Mouse (Mus musculus) hindbrain, embryonic 16.5 days (tissue): Measurements from ENCODE around the gene Tcf7l1. TPM values are rescaled to one million over a fixed set of nuclear protein-coding genes. Genes with fewer than 3 reads are reported as not detected.

Experiments used
- ATAC-seq: fragments of 200-750 bp; cut with Nextera tagmentation; 2 replicates; pipeline ENCODE4 v1.8.0; 2017; ENCODE audit warnings: moderate TSS enrichment, moderate library complexity
- H3K27ac ChIP-seq: fragments of 300-500 bp; sonication (generic); 2 replicates; pipeline ENCODE4 v1.5.1; 2014; ENCODE audit warnings: low read depth, mild to moderate bottlenecking, control low read depth, low read length, moderate library complexity
- H3K27me3 ChIP-seq: fragments of 300-500 bp; sonication (generic); replicated peaks from 2 replicates; pipeline ENCODE4 v1.6.1; 2014; ENCODE audit warnings: low read length; ENCODE audit not compliant: control insufficient read depth, insufficient read depth
- H3K36me3 ChIP-seq: fragments of 300-500 bp; sonication (generic); 2 replicates; pipeline ENCODE4 v1.6.1; 2014; ENCODE audit warnings: mild to moderate bottlenecking, low read length, moderate library complexity, mixed read lengths; ENCODE audit not compliant: control insufficient read depth, insufficient read depth
- H3K4me1 ChIP-seq: fragments of 300-500 bp; sonication (generic); 2 replicates; pipeline ENCODE4 v1.6.1; 2014; ENCODE audit warnings: low read depth, low read length; ENCODE audit not compliant: control insufficient read depth, insufficient read depth
- H3K4me2 ChIP-seq: fragments of 300-500 bp; sonication (generic); 2 replicates; pipeline ENCODE4 v1.6.1; 2014; ENCODE audit warnings: mild to moderate bottlenecking, low read length, control low read depth, moderate library complexity
- H3K4me3 ChIP-seq: fragments of 300-500 bp; sonication (generic); 2 replicates; pipeline ENCODE4 v1.5.1; 2014; ENCODE audit warnings: mild to moderate bottlenecking, low read length, control low read depth, moderate library complexity
- H3K9ac ChIP-seq: fragments of 300-500 bp; sonication (generic); 2 replicates; pipeline ENCODE4 v1.6.1; 2014; ENCODE audit warnings: low read depth, mild to moderate bottlenecking, control low read depth, low read length, moderate library complexity
- H3K9me3 ChIP-seq: fragments of 300-500 bp; sonication (generic); 2 replicates; pipeline ENCODE4 v1.6.1; 2014; ENCODE audit warnings: mild to moderate bottlenecking, low read length, moderate library complexity; ENCODE audit not compliant: control insufficient read depth
- WGBS: fragments of 180-500 bp; shearing (Covaris S2); extraction: QIAGEN DNeasy Blood & Tissue Kit; methylation state at CpG from one replicate; pipeline ENCODE4 v1.1.7; 2014; 5-methylcytosine and 5-hydroxymethylcytosine counted together
- polyA plus RNA-seq: library from polyadenylated mRNA; unstranded; fragments of >200 nt; fragmentation: Nextera tagmentation; extraction: Ambion mirVana; gene quantifications from 2 replicates; pipeline ENCODE4 v1.2.1, GENCODE M21; 2015

The Tcf7l1 gene
- polyA plus RNA-seq, 1 experiment from 2014 or later, result 6.3 TPM

DNA sequence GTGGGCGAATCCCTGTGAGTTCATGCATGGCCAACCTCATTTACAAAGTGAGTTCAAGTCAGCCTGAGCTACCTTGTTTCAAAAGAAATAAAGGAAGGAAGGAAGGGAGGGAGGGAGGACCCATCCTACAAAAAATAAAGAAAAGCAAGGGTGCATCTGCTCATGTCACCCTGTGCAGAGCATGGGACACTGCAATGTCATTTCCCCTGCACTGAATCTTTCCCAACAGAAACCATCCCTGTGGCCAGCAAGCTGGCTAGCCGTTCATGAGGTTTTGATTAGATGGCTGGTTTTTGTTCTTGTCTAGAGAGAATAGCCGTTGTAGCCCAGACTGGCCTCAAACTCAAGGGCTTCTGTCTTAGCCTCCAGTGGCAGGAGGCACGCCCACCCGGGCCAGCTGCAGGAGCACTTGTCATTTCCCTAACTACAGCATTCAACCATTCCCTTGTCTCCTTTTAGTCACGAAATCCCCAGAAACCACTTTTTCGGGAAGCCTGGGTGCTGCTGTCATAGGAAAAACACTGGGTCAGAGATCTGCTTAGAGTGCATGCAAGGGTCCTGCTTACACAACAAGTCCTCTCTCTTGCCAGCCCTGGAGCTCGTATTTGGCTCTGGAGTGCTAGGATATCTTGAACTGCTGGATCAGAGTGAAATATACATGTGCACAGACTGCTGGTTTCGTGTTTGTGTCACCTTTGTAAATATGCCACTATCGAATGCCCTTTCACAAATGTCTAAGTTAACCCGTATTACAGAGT, 207.2 kb downstream of the Tcf7l1 start:
- Histone ChIP-seq H3K36me3 (peaks cover 15% of the 10 kb centered on the region), H3K4me2 (no peak overlapping the region), H3K27me3 (no peaks in the 10 kb centered on the region), H3K27ac (no peak overlapping the region), H3K9ac (no peak overlapping the region), H3K4me3 (no peak overlapping the region), H3K4me1 (no peaks in the 10 kb centered on the region), H3K9me3 (no peaks in the 10 kb centered on the region)
- 77% methylated on average over 11 of the region's 11 CpGs for WGBS
- ATAC-seq, result no peak

Other genes with a start within 250 kb of the Tcf7l1 start
- gene Capg, start 244.9 kb downstream of the Tcf7l1 start, polyA plus RNA-seq, result 9.0 and 10.2 TPM in 2 replicates
- 17.3 and 18.7 TPM in 2 replicates for gene Elmod3, start 190.8 kb downstream of the Tcf7l1 start, polyA plus RNA-seq
- 7.0 and 8.4 TPM in 2 replicates for gene Retsat, start 190.8 kb downstream of the Tcf7l1 start, polyA plus RNA-seq
- 35.6 and 38.9 TPM in 2 replicates for gene Tgoln1, start 172.3 kb downstream of the Tcf7l1 start, polyA plus RNA-seq
- 28.9 and 30.2 TPM in 2 replicates for gene Kcmf1, start 110.7 kb upstream of the Tcf7l1 start, polyA plus RNA-seq
- gene Tmsb10, start 169.5 kb upstream of the Tcf7l1 start, polyA plus RNA-seq, result 3,926 and 4,269 TPM in 2 replicates